Mouse (Mus musculus) cerebellum, adult 2 months (tissue): Measurements from ENCODE around the gene Ap2a2.

Experiments used
- CTCF ChIP-seq: fragments of 200-500 bp; IDR thresholded peaks from 2 replicates; pipeline ENCODE4 v1.5.1; 2011; ENCODE audit warnings: low read depth, mild to moderate bottlenecking, control low read depth, low read length, moderate library complexity, borderline replicate concordance; ENCODE audit not compliant: insufficient read depth
- POLR2A ChIP-seq: fragments of 200-500 bp; IDR thresholded peaks from 2 replicates; pipeline ENCODE4 v1.6.1; 2011; ENCODE audit warnings: low read length, control low read depth, borderline replicate concordance; ENCODE audit not compliant: insufficient read depth

DNA sequence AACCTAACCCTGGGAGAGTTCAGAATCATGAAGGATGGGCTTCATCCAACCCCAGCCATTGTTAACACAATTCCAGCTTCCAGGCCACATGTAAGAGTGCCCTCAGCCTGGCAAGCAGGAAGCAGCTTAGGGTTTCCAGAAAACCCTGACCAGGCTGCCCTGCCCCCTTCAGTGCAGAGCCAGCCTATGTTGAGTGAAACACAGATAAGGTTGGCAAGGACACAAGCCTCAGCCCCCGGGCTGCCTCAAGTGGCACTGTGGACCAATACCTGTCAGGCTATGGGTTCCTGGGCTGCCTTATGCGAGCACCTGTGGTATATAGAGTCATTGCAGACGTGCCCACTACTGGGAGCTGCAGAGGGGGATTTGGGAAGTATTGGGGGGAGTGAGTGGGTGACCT lies 99.5 kb downstream of the Ap2a2 start:
- TF ChIP-seq CTCF (no peak), POLR2A (no peak)
